In the genomic region with DNA sequence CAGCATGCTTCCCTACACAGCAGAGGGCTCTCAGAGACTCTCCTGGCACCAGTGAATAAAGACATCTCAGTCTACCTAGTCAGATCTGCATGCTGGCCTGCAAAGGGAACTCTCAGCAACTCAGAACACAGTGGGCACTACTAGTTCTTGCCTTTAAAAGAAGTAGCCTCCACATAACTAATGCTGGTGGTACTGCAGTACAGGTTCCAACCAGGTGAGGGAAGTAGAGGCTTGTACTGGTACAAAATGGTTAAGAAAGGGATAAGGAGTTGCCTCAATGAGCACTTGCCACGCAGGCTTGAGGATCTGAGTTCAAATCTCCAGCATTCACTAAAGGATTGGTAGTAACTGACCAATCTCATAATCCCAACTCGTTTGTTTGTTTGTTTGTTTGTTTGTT, we compare ENCODE assay signal across 10 mouse cellular contexts.
DNase-seq lines count a peak whose midpoint lies in the region; ATAC-seq and TF ChIP-seq lines count a peak whose summit lies in the region.
"Had no signal": no experiment of that assay in that cellular context is flagged by ENCODE, and none has a peak within 500 bp of the region (broad histone marks: within the 10 kb centered on the region; RNA-seq: fewer than 3 reads in every experiment).

No protein-coding gene starts in this region.

- DNase-seq in heart, postnatal 0 days (ENCODE audit: low spot score) = no peak
- DNase-seq in heart, adult 11 months = no peak
- DNase-seq in midbrain, embryonic 11.5 days (ENCODE audit: low spot score, missing footprints) = peak; percentile 80
- DNase-seq in embryonic facial prominence, embryonic 11.5 days (ENCODE audit: low spot score) = peak; percentile 56
- DNase-seq in spleen, adult 18-20 months = no peak
- DNase-seq in testis, postnatal 14 days (ENCODE audit: low spot score) = no peak
- DNase-seq in layer of hippocampus, postnatal 10 days (ENCODE audit: low spot score in 2 of 2) = no peak
- DNase-seq: adrenal gland, adult 8-10 months; layer of hippocampus, adult 9-11 months had no signal

- no peak overlapping the region for H3K9ac ChIP-seq in heart, postnatal 0 days (replicated peaks; ENCODE audit: low read depth, low read length)
- H3K9ac ChIP-seq in midbrain, embryonic 11.5 days (ENCODE audit: low read length) = no peak overlapping the region
- no peak overlapping the region for H3K9ac ChIP-seq in midbrain, embryonic 13.5 days (replicated peaks)
- H3K9ac ChIP-seq in embryonic facial prominence, embryonic 11.5 days (replicated peaks; ENCODE audit: low read length) = no peak overlapping the region

- no peaks in the 10 kb centered on the region for H3K9me3 ChIP-seq in heart, postnatal 0 days (replicated peaks; ENCODE audit: control insufficient read depth, low read length)
- H3K9me3 ChIP-seq in midbrain, embryonic 11.5 days (ENCODE audit: control insufficient read depth, low read length) = no peaks in the 10 kb centered on the region
- H3K9me3 ChIP-seq in midbrain, embryonic 13.5 days = no peaks in the 10 kb centered on the region
- H3K9me3 ChIP-seq in embryonic facial prominence, embryonic 11.5 days (replicated peaks; ENCODE audit: control insufficient read depth, low read length) = no peaks in the 10 kb centered on the region

- no peak overlapping the region for H3K27ac ChIP-seq in heart, postnatal 0 days (ENCODE audit: low read depth)
- no peak overlapping the region for H3K27ac ChIP-seq in midbrain, embryonic 11.5 days (ENCODE audit: low read depth, low read length)
- H3K27ac ChIP-seq in midbrain, embryonic 13.5 days = no peak overlapping the region
- no peak overlapping the region for H3K27ac ChIP-seq in embryonic facial prominence, embryonic 11.5 days (replicated peaks; ENCODE audit: low read depth, low read length)

- no peak overlapping the region for H3K4me3 ChIP-seq in heart, postnatal 0 days (ENCODE audit: low read depth, low read length)
- H3K4me3 ChIP-seq in midbrain, embryonic 11.5 days (ENCODE audit: low read depth, low read length) = no peak overlapping the region
- H3K4me3 ChIP-seq in midbrain, embryonic 13.5 days (replicated peaks) = no peak overlapping the region
- H3K4me3 ChIP-seq in embryonic facial prominence, embryonic 11.5 days (ENCODE audit: low read depth, low read length) = no peak overlapping the region

- 51% methylated on average over 2 of the region's 2 CpGs for WGBS in heart, postnatal 0 days
- WGBS in midbrain, embryonic 11.5 days = 68% methylated on average over 2 of the region's 2 CpGs
- WGBS in midbrain, embryonic 13.5 days = 67% methylated on average over 2 of the region's 2 CpGs
- WGBS in embryonic facial prominence, embryonic 11.5 days = 63% methylated on average over 2 of the region's 2 CpGs

- peak; percentile 55 for TF ChIP-seq CTCF in heart, postnatal 0 days (IDR thresholded peaks at IDR 0.05; ENCODE audit: low read depth)

- ATAC-seq in heart, postnatal 0 days (ENCODE audit: insufficient read depth, low read depth) = no peak
- no peak for ATAC-seq in midbrain, embryonic 11.5 days (ENCODE audit: low FRiP score)
- no peak for ATAC-seq in midbrain, embryonic 13.5 days
- no peak for ATAC-seq in embryonic facial prominence, embryonic 11.5 days (replicated peaks; ENCODE audit: insufficient number of reproducible peaks, low FRiP score, low TSS enrichment, low read depth)

- H3K36me3 ChIP-seq in heart, postnatal 0 days (replicated peaks; ENCODE audit: control insufficient read depth, insufficient read depth, low read length) = no peaks in the 10 kb centered on the region
- no peaks in the 10 kb centered on the region for H3K36me3 ChIP-seq in midbrain, embryonic 11.5 days (ENCODE audit: control insufficient read depth, insufficient read depth, low read length)
- no peaks in the 10 kb centered on the region for H3K36me3 ChIP-seq in midbrain, embryonic 13.5 days
- no peaks in the 10 kb centered on the region for H3K36me3 ChIP-seq in embryonic facial prominence, embryonic 11.5 days (replicated peaks; ENCODE audit: control insufficient read depth, insufficient read depth, low read depth, low read length)

- no peaks in the 10 kb centered on the region for H3K4me1 ChIP-seq in heart, postnatal 0 days (ENCODE audit: control insufficient read depth, insufficient read depth)
- H3K4me1 ChIP-seq in midbrain, embryonic 11.5 days (ENCODE audit: control insufficient read depth, insufficient read depth, low read length) = no peaks in the 10 kb centered on the region
- no peaks in the 10 kb centered on the region for H3K4me1 ChIP-seq in midbrain, embryonic 13.5 days (replicated peaks)
- H3K4me1 ChIP-seq in embryonic facial prominence, embryonic 11.5 days (ENCODE audit: control insufficient read depth, insufficient read depth, low read length) = no peaks in the 10 kb centered on the region

- no peak overlapping the region for H3K4me2 ChIP-seq in heart, postnatal 0 days (ENCODE audit: low read depth, low read length)
- H3K4me2 ChIP-seq in midbrain, embryonic 11.5 days = no peak overlapping the region
- no peak overlapping the region for H3K4me2 ChIP-seq in midbrain, embryonic 13.5 days (replicated peaks)
- H3K4me2 ChIP-seq in embryonic facial prominence, embryonic 11.5 days (ENCODE audit: low read depth, low read length) = no peak overlapping the region

- H3K27me3 ChIP-seq in heart, postnatal 0 days (ENCODE audit: control insufficient read depth, insufficient read depth, low read length) = 0 out of 2 replicates have a peak, but pooled peaks cover 4% of the 10 kb centered on the region
- H3K27me3 ChIP-seq in midbrain, embryonic 11.5 days (ENCODE audit: control insufficient read depth, insufficient read depth, low read length) = no peaks in the 10 kb centered on the region
- H3K27me3 ChIP-seq in midbrain, embryonic 13.5 days = no peaks in the 10 kb centered on the region
- no peaks in the 10 kb centered on the region for H3K27me3 ChIP-seq in embryonic facial prominence, embryonic 11.5 days (ENCODE audit: control insufficient read depth, insufficient read depth, low read length)

- TF ChIP-seq EP300 in heart, postnatal 0 days (IDR thresholded peaks at IDR 0.05; ENCODE audit: low read depth) = no peak

Comparison
In these comparisons a context has a peak if more than half of its experiments do, and no peak if none do; other contexts are left out.
1. DNase-seq: peak in midbrain, embryonic 11.5 days (single experiment) and embryonic facial prominence, embryonic 11.5 days (single experiment); none in heart, postnatal 0 days (single experiment), heart, adult 11 months (single experiment), spleen, adult 18-20 months (0 of 2), testis, postnatal 14 days (single experiment) and layer of hippocampus, postnatal 10 days (0 of 2).